Mouse (Mus musculus) stomach, postnatal 0 days (tissue): Measurements from ENCODE around the gene G3bp1.

Source experiments
- CTCF ChIP-seq: IDR thresholded peaks from 2 replicates; pipeline ENCODE4 v1.5.1; 2016; ENCODE audit warnings: antibody characterized with exemption, low read depth, mild to moderate bottlenecking, moderate library complexity
- EP300 ChIP-seq: optimal IDR thresholded peaks from 2 replicates; pipeline ENCODE3; 2016; ENCODE audit warnings: antibody characterized with exemption

GRCm38 (mm10) chr11:55542671-55543070, 73.2 kb downstream of the G3bp1 start:
- no peak for TF ChIP-seq CTCF
- TF ChIP-seq EP300: no peak
